Mouse (Mus musculus) testis, postnatal 14 days (tissue): ENCODE data around the gene Cdh4.
A peak's percentile ranks its signal among the peaks of the same experiment; 100 is the strongest.

ENCODE experiments used
- DNase-seq: peaks from one replicate; pipeline ENCODE4 v3.0.0; 2021; ENCODE audit warnings: low spot score

Gene Cdh4

GRCm38 (mm10) chr2:179538535-179538934 is 96.3 kb downstream of the Cdh4 start:
- DNase-seq, result no peak

- no peak for DNase-seq
These were observed 97.5 kb downstream of the Cdh4 start for GRCm38 (mm10) chr2:179539532-179540245.

GRCm38 (mm10) chr2:179541096-179541495 is 98.9 kb downstream of the Cdh4 start:
- no peak for DNase-seq

- DNase-seq, result no peak
These were observed 105.4 kb downstream of the Cdh4 start for GRCm38 (mm10) chr2:179547627-179548026.

GRCm38 (mm10) chr2:179555928-179556327 is 113.7 kb downstream of the Cdh4 start:
- DNase-seq, result no peak

- no peak for DNase-seq
These were observed 120.1 kb downstream of the Cdh4 start for GRCm38 (mm10) chr2:179562350-179562749.

- no peak for DNase-seq
These were observed 123.4 kb downstream of the Cdh4 start for GRCm38 (mm10) chr2:179565611-179566010.

- DNase-seq, result no peak
These were observed 125.7 kb downstream of the Cdh4 start for GRCm38 (mm10) chr2:179567886-179568285.

- DNase-seq, result no peak
These were observed 126.9 kb downstream of the Cdh4 start for GRCm38 (mm10) chr2:179569171-179569570.

- DNase-seq, result no peak
These were observed 129.0 kb downstream of the Cdh4 start for GRCm38 (mm10) chr2:179571175-179571769.

GRCm38 (mm10) chr2:179573331-179573730 is 131.1 kb downstream of the Cdh4 start:
- no peak for DNase-seq

GRCm38 (mm10) chr2:179573786-179574185 is 131.6 kb downstream of the Cdh4 start:
- DNase-seq, result peak; percentile 58

GRCm38 (mm10) chr2:179575585-179575984 is 133.4 kb downstream of the Cdh4 start:
- no peak for DNase-seq

GRCm38 (mm10) chr2:179576221-179576620 is 134.0 kb downstream of the Cdh4 start:
- DNase-seq, result no peak

- DNase-seq, result no peak
These were observed 136.1 kb downstream of the Cdh4 start for GRCm38 (mm10) chr2:179578329-179578728.

- DNase-seq, result no peak
These were observed 136.6 kb downstream of the Cdh4 start for GRCm38 (mm10) chr2:179578842-179579241.

GRCm38 (mm10) chr2:179580415-179580814 is 138.2 kb downstream of the Cdh4 start:
- DNase-seq, result no peak

- DNase-seq, result no peak
These were observed 138.8 kb downstream of the Cdh4 start for GRCm38 (mm10) chr2:179581058-179581457.

GRCm38 (mm10) chr2:179582966-179583365 is 140.7 kb downstream of the Cdh4 start:
- DNase-seq, result no peak

- DNase-seq, result no peak
These were observed 142.4 kb downstream of the Cdh4 start for GRCm38 (mm10) chr2:179584672-179585071.

GRCm38 (mm10) chr2:179586436-179586835 is 144.2 kb downstream of the Cdh4 start:
- no peak for DNase-seq

- no peak for DNase-seq
These were observed 144.8 kb downstream of the Cdh4 start for GRCm38 (mm10) chr2:179587069-179587468.

- no peak for DNase-seq
These were observed 149.4 kb downstream of the Cdh4 start for GRCm38 (mm10) chr2:179591661-179592060.

- DNase-seq, result no peak
These were observed 152.8 kb downstream of the Cdh4 start for GRCm38 (mm10) chr2:179595013-179595412.
